Mouse (Mus musculus): ENCODE data around the gene Lmcd1.

DNA sequence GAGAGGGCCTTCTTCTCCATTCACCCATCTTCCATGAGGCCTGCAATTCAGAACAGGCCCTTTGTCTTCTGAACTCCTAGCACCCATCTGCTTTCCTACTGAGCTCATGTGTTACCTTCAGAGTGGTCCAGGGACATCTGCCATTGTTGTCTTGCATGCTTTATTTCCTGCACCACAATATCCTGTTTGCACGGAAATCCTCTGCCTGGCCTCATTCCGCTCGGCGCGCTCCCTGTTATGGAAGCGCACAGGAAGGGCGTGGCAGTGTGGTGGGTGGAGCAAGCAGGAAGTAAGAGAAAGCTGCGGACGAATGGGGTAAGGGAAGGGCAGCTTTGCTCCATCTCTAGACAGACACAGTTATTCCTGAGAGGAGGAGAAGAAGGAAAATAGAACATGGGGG is 14.1 kb downstream of the Lmcd1 start:
- TF ChIP-seq CTCF (conservative IDR thresholded peaks at IDR 0.05; ENCODE audit: low read length) (no peak), POU5F1 (IDR thresholded peaks at IDR 0.05; ENCODE audit: borderline replicate concordance, low read length) (no peak), NANOG (IDR thresholded peaks at IDR 0.05; ENCODE audit: borderline replicate concordance, low read length) (no peak)

Data from E14TG2a.4 (cell line).